Mouse (Mus musculus): Measurements from ENCODE around the gene Esp1.
"Not testable (repeated sequence)": the region's sequence is repeated elsewhere in the genome, so short reads cannot be mapped to it uniquely, and the experiment has no call there.

The Esp1 gene

GRCm38 (mm10) chr17:40726820-40727219 is at the start of gene Esp1:
Esp1 (plus strand) TSS chr17:40727120.
- DNase-seq (ENCODE audit: low spot score), result no peak

GRCm38 (mm10) chr17:40716273-40716672 is 10.6 kb upstream of the Esp1 start:
- DNase-seq (ENCODE audit: low spot score), result no peak

- not testable (repeated sequence) for DNase-seq (ENCODE audit: low spot score)
Observed at GRCm38 (mm10) chr17:40717055-40717454, 9.9 kb upstream of the Esp1 start.

GRCm38 (mm10) chr17:40731296-40731695 is 4.4 kb downstream of the Esp1 start:
- DNase-seq (ENCODE audit: low spot score), result no peak

GRCm38 (mm10) chr17:40731724-40732123 is 4.8 kb downstream of the Esp1 start:
- DNase-seq (ENCODE audit: low spot score), result no peak

- no peak for DNase-seq (ENCODE audit: low spot score)
Observed at GRCm38 (mm10) chr17:40763662-40764061, 36.7 kb downstream of the Esp1 start.

- no peak for DNase-seq (ENCODE audit: low spot score)
Observed at GRCm38 (mm10) chr17:40767120-40767519, 40.2 kb downstream of the Esp1 start.

Data from ovary, postnatal 10 days (tissue).